Mouse (Mus musculus) frontal cortex, postnatal 36 days (tissue): Measurements from ENCODE around the gene Ppp5c.

Experiments
- DNase-seq, 2 experiments: peaks; one replicate each; pipeline ENCODE4 v3.0.0; 2022; ENCODE audit warnings: low spot score in 2 of 2

Gene Ppp5c

DNA sequence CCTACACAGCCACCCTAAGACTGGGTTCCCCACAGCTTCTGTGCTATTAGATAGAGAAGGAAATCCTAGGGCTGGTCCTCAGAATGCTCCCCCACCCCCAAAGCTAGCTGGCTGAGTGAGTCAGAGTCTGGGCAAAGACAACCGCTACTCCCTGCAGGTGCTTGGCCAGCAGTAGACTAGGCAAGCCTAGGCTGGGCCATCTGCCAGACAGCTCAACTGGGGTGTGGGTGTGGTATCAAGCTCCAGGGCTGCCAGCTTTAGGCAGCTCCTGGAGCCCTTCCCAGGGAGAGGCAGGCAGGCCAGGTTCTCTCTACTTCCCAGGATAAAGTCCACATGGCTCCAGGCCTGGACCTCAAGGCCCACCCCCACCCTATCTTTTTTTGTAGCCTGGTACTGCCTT, 10.7 kb downstream of the Ppp5c start:
- DNase-seq, result peak; percentile 94 to 98

DNA sequence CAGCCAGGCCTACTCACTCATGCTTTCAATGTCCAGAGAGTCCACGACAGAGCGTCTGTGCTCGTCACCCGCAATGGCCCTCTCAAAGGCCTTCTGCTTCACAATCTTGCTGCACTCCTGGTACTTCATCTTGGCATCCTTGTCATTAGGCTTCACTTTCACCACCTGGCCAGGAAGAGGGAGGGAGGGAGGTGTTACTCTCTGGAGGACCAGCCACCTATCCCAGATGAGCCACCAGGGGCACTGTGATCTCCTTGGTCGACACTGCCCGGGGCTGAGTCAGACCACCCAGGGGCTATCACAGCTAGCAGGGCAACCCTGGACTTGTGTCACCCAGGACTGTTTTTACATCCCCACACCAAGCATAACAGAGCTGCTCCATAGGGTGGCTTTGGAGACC, 12.3 kb downstream of the Ppp5c start:
- DNase-seq, result no peak

DNA sequence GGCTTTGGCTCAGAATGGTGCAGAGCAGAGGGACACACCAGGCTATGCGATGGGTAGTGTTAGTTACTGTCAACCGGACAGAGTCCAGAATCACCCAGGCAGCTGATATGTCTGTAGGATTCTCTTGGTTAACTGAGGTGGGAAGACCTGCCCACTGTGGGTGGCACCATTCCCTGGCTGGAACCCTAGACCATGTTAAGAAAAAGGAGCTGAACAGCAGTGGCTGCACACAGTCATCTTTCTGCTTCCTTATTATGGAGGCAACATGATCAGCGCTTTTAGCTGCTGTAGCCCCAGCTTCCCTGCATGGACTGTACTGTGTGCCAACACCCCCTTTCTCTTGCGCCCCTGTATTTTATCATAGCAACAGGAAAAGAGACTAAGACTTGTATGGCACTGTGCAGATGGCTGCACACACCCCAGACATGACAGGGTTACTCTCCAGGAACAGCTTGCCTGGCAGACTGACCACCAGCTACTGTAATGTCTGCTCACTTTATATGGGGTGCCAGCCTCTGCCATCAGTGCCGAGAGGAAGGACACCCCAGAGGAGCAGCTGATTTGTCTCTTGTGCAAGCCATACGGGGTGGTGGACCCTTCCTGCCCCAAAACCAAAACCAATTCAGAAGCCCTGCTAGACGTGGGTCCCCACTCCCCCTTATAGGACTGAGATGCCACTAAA, 15.7 kb downstream of the Ppp5c start:
- no peak for DNase-seq

DNA sequence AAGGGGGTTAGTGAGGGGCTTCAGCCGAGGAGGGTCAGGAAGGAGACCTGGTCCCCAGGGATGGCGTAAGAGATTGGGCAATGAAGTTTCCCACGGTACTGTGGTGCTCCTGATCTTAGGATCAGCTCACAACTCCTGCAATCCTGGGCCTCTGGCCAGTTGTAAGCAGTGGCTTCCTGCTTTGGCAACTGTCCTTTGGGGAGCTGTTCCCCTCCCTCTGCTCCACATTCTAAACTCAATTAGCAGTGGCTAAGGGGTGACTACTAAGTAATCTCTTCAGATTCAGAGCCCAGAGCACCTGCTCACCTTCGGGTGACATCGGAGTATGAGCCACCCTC, 17.7 kb downstream of the Ppp5c start:
- no peak for DNase-seq

DNA sequence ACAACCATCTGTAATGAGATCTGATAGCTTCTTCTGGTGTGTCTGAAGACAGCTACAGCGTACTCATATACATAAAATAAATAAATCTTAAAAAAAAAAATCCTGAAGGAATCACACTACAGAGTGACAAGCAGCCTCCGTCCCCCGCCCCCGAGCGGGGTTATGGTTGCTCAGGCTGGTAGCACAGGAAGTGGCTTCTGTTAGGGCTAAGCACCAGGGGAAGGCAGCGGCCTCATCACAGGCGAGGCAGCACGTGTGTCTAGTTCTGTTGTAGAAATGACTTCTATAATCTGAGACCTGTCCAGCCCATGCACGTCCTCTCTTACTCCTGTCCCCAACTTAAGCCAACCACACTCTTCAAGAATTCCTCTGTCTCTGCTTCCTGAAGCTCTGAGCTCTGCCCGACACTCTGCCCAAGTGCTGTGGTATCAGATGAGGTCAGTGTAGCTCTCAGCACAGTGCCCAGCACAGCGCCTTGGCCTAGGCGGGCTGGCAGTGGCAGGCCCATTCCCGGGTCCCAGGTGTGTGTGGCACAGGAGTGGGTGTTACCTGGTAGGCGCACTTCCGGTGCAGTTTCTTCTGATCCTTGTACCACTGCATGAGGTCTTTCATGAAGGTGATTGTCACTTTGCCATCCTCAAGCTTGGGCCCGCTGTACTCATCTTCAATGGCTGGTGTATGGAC, 18.3 kb downstream of the Ppp5c start:
- DNase-seq, result no peak

DNA sequence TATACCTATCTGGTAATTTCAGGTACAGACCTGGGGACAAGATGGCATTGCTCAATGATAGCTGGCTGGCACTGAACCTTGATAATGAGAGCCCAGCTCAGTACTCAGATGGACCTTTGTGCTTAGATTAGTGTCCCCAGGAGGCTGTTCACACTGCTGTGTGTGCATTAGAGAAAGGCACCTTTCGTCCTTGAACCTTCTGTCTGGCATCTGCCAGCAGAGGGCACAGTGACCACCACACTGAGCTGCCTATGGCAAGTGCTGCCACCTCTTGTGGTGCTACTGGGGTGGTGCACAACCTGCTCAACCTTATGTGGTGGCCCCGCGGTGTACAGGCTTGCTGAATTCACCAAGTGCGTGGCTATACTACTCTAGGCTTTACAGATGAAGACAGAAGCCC, 20.4 kb downstream of the Ppp5c start:
- no peak for DNase-seq

DNA sequence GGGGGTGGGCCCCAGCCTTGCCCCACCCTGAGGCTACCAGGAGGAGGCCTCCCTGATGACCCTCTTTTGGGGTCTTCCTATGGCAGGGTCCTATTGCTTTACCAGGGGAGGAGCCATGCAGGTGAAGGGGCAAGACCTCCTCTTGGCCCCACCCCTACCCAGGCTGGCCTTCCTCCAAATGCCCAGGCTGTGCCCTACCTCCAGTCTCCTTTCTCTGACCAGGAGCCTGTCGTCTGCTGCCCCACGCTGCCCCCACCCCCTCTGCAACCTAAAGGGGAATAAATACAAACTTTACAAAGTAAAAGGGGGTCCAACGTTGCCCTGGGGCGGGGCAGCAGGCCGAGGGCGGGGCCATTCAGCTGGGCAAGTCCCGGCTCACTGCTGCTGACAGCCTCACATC, 23.0 kb downstream of the Ppp5c start:
- no peak for DNase-seq

DNA sequence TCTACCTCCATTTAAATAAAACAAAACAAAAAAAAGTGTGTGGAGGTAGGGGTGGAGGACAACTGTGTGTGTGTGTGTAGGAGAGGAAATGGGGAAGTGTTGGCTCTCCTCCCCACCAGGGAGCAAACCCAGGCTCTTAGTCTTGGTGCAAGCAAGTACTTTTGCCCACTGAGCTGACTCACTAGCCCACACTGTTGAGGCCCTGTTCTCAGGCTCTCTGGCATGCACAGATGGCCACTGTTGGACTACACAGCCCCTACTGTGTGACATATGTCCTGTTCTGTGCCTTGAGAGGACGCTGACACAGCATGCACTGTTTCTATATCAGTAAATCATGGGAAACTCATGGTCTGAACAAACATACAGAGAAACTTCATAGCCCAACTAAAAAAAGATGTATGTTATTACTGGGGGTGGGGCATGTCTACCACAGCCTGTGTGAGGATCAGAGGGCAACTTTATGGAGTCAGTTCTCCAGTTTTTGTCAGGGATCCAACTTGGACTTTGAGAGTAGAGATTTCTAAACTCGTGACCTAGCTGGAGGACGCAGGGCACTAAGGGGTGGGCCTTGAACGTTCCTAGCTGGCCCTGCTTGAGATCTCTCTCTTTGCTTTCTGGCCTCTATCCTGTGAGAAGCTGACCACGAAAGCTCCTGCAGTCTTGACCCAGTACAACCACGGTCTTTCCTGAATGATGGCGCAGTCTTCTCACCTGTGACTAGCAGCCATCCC, 24.3 kb downstream of the Ppp5c start:
- no peak for DNase-seq

DNA sequence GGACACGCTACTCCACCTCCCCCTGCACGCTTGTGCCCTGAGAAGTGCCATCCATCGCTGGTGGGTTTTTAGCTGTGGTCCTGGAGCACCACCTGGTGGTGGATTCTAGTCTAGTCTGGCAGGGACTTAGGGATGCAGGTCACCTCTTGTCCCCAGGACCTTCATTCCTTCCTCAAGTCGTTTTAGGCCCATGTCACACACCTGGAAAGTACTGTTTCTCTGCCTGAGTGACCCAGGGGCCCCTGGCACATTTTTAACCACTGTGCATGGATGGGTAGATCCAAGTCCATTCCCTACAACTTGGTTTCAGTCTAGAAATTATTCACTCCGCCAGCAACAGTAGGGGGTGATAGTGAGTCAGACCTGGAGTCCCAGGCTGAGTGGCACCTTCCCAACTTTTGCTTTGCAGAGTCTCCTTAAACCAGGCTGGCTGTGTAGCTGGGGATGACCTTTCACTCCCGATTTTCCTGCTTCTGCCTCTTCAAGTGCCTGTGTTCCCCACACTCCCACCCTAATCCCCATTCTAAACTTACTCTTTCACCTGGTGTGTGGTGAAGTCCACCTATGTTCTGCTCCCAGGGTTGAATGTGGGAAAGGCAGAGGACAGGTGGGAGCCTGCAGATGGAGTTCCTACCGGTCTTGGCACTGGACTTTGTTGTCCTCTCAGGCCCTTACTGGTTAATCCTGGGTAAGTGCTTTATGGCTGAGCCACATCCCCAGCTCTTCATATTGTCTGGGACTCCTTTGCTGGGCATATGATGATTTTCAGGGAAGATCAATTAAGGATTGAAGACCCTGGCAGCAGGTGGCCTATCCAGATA, 25.1 kb downstream of the Ppp5c start:
- peak; percentile 82 to 86 for DNase-seq

DNA sequence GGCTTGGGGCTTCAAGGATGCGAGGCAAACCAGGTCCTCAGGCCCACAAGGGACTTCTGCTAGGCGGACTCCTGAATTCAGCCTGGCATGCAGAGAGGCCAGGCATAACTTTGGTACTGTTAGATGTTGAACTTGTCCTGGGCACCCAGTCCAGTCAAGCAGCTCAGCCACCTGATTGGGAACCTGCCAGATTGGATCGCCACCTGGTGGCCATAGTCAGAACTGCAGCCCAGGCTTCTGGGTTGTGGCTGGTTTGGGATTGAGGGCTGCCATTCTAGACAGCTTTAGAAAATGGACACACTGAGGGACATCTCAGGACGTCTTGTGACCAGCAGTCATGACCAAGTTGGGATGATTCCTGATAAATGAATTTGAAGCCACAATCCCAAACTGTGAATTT, 28.1 kb downstream of the Ppp5c start:
- DNase-seq, result peak; percentile 91 to 93

DNA sequence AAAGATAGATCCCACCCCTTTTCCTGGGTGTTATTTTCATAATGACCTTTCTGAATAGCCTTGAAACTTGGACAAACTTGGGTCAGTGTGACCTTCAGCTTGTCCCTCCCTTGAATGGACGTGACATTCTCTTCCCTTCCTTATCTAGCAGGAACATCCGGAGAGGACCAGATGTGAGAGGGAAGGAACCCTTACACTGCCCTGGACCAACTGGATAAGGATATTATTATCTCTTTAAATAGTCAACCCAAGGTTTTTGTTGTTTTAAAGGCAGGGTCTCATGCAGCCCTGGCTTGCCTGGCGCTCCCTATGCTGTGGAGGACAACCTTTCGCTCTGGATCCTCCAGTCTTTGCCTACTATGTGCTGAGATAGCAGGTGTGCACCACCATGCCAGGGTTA, 28.5 kb downstream of the Ppp5c start:
- no peak for DNase-seq

DNA sequence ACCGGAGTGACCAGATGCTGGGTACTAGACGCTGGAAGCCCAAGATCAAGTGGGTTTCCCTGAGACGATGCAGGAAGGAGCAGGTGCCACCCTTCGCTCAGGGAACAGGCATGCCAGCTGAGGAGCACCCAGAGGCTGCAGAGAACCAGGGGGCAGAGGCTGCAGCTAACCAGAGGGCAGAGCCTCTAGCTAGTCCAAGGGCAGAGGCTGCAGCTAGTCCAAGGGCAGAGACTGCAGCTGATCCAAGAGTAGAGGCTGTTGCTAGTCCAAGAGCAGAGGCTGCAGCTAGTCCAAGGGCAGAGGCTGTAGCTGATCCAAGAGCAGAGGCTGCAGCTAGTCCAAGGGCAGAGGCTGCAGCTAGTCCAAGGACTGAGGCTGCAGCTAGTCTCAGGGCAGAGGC, 32.4 kb downstream of the Ppp5c start:
- no peak for DNase-seq

DNA sequence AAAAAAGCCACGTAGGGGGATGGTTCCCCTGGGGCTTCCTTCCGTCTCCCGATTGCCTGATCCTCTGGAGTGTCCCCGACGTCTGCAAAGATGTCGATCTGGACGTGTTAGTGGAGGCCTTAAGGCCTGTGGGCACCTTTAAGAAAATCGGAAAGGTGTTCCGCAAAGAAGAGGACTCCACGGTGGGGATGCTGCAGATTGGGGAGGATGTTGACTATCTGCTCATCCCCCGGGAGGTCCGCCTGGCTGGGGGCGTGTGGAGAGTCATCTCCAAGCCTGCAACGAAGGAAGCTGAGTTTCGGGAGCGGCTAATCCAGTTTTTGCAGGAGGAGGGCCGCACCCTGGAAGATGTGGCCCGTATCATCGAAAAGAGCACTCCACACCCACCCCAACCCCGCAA, 33.3 kb downstream of the Ppp5c start:
- DNase-seq, result no peak

DNA sequence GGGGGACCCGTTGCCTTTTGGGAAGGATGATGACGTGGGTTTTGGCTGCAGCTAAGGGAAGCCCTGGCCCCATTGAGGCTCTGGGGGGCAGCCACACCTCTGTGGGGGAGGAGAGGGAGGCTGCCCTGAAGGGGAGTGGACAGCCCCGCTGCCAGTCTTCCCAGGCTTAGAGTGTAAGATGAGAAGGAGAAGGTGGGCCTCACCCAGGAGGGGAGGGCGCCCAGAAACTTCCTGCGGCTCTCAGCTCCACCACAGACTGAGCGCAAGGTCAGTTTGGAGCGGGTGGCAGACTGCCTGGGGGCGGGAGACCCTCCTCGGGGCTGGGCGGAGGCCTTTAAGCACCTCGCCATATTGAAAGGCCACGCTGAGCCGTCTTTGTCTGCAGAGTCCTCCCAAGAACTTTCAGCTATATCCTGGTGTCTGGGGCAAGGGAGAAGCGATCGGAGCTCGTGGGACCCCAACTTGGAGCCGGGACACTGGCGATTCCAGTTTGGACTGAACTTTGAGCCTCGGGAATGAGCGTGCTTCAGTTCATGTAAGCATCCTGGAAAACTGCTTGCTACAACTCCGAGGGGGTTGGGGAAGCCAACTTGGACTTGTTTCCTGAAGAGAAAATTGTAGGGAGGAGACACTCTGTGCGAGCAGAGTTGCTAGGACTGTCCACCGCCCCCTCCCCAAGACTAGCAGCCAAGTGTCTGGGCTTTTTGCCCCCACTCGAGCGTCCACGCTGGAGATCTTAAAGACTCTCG, 33.9 kb downstream of the Ppp5c start:
- no peak for DNase-seq

DNA sequence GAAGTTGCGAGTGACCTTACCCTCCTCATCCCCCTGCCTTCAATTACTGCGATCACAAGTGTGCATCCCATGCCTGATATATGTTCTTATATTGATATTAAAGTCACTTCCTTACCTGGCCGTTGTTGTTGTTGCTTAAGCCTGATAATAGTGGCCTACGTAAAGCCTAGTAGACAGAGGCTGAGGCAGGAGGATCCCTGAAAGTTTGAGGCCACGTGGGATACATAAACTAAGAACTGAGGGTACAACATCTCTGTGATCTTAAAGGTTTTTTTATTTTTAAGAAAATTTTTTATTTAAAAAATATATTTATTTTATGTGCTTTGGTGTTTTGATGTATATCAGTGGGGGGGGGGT, 35.3 kb downstream of the Ppp5c start, which contains the start of gene Ccdc8:
Gene Ccdc8 (plus strand): TSS at position 258 of the 357 bp plus-strand sequence.
- DNase-seq, result no peak

DNA sequence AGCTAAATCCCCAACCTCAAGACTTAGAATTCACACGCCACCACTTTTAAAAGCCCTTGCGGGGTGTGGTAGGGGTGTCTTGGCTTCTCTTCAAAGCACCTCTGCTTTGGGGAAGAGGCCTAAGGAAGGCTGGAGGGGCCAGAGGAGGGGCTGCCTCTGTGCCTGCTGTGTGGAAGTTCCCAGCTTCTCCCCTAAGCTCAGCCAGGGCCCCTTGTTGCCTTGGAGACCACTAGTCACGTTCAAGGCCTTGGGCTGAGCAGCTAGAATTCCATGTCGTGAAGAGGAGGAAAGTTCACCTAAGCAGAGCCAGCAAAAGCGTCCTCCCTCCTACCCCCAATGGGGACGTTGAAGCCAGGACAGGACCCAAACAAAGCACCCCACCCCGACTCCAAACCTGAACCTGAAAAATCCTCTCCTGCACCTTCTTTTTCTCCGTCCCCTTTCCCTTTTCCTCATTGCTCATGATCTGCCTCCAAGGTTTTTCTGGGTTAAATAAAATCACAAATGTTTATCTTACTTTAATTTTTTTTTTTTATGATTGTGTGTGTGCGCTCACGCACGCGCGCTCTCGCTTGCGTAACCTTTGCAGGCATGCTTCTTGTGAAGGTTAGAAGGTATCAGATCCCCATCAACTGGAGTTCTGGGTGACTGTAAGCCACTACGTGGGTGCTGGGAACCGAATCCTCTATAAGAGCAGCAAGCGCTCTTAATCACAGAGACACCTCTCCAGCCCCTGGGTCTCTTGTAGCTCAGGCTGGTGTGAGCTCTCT, 35.9 kb downstream of the Ppp5c start:
- DNase-seq, result no peak

DNA sequence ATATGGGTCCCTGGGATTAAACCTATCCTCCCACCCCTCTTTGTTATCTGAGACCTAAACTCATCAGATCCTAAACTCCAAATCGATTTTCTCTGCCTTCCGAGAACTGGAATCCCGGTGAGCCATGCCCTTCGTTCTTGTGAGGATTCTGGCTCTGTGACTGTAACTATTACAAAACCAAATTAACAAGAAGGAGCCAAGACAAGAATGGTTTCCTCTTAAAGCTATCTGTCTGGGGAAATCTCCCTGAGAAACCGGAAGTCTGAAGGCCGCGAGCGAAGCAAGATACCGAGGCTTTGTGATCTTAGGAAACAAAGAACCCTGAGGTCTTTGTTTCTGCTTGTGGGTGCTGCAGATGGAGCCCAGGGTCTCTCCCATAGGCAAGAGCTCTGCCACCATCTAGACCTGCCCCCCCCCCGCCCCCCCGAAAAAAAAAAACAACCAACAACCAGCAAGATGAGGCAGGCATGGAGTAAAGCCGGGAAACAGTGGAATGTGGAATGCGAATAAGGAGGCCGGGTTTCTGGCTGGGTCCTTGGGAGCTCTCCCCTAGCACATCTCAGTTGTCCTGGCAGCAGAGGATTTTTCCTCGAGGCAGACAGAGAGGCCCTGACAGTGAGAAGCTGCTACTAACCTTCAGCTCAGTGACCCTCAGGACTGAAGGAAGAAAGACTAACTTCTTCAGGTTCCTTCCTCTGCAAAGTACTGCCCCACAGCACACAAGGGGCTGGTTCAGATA, 37.5 kb downstream of the Ppp5c start:
- DNase-seq, result no peak

DNA sequence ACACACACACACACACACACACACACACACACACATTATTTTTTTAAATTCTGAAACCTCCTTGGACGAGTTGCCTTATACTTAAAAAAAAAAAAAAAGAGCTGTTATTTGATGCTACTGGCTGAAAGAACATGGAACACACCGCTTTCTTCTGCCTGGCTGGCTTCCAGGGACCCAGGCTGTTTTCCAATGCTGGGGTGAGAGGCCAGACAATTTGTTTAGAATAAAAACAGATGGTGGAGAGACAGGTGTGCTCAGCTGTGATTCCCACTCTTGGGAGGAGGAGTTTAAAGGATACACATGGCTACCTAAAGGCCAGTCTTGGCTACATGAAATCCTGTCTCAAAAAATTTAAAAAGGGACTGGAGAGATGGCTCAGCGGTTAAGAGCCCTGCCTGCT, 39.3 kb downstream of the Ppp5c start:
- DNase-seq, result no peak

DNA sequence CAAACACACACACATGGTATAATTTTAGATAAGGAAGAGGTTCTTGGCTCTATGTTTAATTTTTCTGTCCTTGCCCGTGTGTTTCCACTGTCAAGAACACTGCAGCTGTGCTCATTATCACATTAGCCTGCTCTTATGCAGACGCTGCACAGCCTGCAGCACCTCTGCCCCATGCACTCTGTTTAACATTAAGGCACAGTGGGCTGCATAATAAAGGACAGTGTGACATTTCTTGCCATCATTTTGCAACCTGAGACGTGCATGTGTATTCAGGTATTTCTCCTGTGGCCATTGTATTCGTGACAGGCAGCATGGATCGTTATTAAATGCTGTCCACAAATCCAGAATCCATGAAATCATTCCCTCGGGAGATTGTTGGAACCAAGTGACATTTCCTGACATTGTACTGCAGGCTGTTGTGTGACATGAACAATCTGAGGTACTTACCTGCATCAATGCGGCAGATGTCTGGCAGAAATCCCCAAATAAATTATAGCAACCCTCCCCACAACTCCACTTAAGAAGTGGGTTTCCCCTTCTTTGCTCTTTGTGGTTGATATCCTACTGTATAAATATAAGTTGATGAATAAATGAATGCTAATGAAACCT, 40.1 kb downstream of the Ppp5c start:
- no peak for DNase-seq
